Mouse (Mus musculus) spleen, postnatal 10 days (tissue): ENCODE results near the gene Lrrtm4.

ENCODE experiments used
- DNase-seq, 2 experiments: peaks; one replicate each; pipeline ENCODE4 v3.0.0; 2021 to 2022; ENCODE audit warnings: low spot score in 2 of 2

Gene Lrrtm4

GRCm38 (mm10) chr6:80018765-80019164 lies at the start of gene Lrrtm4:
TSS of gene Lrrtm4 (plus strand) at chr6:80018877.
- DNase-seq: no peak

DNA sequence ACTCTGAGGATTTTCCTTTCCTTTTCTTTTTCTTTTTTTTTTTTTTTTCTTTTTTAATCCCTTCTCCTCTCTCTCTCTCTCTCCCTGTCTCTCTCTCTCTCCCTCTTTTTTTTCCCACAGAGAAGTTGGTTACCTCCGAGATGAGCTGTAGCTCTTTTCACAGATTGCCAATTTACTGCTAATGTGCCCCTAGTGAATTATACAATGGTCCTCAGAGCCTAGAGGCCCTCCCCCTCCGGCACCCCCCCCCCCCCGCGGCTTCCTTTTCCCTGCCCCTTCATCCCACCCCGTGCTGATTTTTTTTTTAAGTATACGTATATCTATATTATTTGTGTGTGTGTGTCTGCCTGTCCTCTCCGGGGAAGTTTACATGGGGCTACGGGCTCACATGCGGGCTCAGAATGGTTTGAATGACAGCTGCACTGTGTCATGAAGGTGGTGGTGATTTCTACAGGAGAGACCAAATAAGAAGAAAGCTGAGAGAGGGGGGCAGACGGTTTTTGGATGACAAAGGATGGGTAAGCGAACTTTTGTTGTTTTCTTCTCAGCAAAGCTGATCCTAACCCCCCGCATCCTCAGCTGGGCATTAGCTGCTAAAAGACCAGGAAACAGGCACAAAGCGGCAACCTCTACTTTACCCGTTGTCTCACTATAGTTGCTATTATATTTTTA lies 648 bp downstream of the Lrrtm4 start:
- no peak for DNase-seq

DNA sequence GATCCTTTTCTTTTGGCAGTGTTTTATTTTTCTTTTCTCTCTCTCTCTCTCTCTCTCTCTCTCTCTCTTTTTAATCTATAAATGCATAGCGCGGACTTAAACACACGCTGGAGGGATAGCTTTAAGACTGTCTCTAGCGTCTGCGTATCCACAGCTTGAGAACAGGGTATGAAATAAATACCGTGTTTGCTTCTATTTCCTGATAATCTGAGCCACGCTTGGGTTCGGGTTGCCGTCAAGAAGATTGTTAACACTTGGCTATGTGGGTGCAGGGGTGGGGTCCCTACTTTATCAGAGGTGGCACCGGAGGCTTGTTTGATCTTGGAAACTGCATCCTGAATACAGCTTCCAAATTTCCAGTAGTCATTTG lies 1.2 kb downstream of the Lrrtm4 start:
- no peak for DNase-seq

GRCm38 (mm10) chr6:80056849-80057248 lies 38.2 kb downstream of the Lrrtm4 start:
- no peak for DNase-seq

GRCm38 (mm10) chr6:80078001-80078400 lies 59.3 kb downstream of the Lrrtm4 start:
- no peak for DNase-seq

DNA sequence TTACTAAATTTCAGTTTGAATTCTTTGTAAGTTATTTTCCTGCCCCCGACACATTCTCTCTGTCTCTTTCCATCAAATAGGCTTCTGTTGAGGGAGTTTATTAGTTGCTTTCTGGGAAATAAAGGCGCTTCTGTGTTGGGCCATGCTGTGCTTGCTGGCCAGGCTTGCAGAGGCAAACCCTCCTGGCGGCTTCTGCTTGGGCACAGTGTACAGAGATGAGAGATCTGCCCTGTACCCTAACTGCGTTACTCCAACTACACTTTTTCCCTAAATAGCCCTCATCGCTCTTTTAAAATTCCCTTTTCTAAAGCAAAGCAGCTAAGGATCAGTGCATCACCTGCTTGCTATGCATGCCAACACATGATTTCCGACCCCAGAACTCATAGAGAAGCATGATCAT lies 60.6 kb downstream of the Lrrtm4 start:
- DNase-seq: no peak

GRCm38 (mm10) chr6:80094909-80095308 lies 76.2 kb downstream of the Lrrtm4 start:
- no peak for DNase-seq

DNA sequence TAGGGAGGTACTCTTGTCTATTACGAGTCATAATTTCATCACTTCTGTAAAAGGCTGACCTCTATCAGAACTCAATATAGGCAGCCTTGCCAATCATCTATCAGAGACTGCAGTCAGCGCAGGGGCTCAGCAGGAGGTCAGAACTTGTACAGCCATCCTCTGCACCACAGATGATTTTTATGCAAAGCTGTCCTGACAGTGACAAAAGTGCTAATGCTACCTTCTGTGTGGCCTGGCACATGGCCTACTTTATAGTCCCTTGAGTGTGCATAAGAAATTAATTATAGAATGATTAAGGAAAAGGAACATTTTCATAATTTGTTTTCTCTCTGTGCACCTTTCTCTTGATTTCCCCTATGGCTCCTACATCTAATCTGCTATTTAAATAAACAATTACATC lies 86.7 kb downstream of the Lrrtm4 start:
- no peak for DNase-seq

GRCm38 (mm10) chr6:80105843-80106242 lies 87.2 kb downstream of the Lrrtm4 start:
- no peak for DNase-seq

DNA sequence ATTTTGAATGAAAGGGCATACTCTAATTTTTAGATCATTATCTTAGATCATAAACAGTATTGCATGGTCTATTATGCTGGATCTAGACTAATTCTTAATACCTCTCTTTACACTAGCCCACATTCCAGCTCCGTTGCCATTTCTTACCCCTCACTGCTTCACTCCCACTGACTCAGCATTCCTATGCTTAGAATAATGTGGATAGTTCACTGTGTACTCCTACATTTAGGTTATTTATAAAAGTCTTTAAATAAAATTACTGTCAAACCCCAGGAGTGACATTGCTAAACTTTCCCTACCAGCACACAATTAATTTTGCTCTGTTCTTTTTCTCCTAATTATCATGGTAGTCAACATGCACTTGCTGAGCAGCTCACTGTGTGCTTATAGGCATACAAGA lies 107.7 kb downstream of the Lrrtm4 start:
- DNase-seq: no peak

DNA sequence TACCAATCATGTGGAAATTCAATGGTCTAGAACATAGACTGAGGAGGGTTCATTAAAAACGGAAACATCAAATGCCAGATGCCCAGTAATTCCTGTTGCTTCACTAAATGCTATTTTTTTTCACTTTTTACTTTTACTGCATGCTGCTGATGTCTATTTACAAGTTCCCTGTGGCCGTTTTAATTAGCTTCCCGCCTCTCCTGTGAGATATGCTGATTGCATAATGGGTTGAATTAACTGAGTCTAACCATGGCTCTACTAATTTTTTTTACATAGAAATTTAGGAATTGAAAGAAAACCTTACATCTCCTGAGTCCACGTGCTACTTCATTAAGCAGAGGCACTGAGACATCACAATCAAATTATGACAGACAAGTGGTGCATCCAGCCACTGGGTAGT lies 143.9 kb downstream of the Lrrtm4 start:
- DNase-seq: no peak

DNA sequence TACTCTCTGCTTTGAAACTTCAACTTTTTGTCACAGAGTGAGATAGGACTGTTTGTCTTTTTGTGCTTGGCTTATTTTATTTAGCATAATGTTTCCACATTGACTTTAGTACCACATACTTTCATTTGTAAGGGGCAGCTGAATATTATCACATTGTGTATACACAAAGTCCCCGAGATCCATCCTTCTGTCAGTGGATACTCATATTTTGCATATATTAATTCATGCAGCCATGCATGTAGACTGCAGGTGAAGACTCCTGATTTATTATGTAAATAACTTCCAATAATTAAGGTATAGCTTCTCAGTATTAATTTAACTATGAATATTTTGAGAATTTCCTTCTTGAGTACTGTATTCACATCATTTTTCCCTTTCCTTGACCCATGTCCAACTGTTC lies 163.2 kb downstream of the Lrrtm4 start:
- DNase-seq: no peak

GRCm38 (mm10) chr6:80182353-80182752 lies 163.7 kb downstream of the Lrrtm4 start:
- DNase-seq: no peak

DNA sequence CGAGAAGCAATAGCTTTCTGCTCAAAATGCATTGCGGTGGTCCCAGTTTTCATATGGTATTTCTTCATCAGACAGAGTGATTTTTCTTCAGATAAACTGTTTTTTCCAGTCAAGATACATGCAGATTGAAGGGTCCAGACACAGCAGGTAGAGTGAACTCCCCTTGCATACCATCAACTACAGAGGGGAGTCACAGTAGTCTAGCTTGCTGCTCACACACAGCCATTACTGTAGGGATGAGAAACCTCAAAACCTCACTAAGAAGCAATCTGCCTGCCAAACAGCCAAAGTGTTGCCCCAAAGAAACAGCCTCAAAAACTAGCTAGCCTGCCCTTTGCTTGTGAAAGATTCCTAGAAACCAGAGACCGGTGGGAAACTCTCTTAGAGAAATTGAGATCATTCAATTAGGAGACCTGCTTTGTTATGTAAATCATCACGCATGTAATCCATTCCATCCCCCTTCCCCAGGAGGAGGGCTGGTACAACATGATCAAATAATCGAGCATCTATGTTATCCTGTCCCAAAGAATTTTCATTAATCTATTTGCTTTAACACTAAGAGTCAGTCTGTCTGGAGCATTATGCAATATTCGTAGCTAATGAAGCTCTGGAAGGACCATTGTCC lies 166.9 kb downstream of the Lrrtm4 start:
- no peak for DNase-seq

GRCm38 (mm10) chr6:80186791-80187190 lies 168.1 kb downstream of the Lrrtm4 start:
- DNase-seq: no peak

- DNase-seq: no peak
Measured at GRCm38 (mm10) chr6:80209476-80209875, 190.8 kb downstream of the Lrrtm4 start.

- DNase-seq: no peak
Measured at GRCm38 (mm10) chr6:80210281-80210680, 191.6 kb downstream of the Lrrtm4 start.

DNA sequence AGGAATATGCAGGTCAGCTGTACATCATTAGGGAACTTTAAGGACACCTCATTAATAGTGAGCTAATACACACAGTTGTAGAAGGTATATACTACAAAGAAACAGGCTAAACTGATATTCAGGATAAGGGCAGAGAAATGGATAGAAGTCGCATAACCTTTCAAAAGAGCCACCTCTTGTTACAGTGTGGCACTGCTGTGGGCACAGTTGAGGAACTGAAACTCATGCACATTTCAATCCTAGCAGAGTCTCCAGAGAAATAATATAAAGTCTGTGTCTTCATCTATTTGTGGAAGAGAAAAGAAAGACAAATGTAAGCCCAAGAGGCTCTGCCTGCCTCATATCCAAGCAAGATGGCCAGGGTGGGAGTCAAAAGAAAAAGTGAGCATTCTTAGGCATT lies 242.9 kb downstream of the Lrrtm4 start:
- DNase-seq: no peak

DNA sequence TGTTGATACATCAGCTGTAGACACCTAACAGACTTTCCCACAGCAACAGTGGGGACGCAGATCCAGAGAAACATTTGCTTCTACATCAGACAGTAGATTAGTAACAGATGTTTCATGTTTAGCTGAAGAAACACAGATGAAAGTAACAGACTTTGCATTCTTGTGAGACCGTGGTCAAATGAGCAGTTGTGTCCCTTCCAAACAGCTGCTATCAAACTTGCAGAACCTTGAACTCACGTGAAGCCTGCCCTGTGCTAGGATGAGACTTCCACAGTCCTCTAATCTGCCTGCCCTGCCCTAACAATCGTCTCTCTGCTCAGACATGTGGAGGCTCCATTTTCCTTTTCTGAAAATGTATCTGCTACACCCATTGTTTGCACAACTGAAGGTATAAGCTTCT lies 245.3 kb downstream of the Lrrtm4 start:
- DNase-seq: no peak

DNA sequence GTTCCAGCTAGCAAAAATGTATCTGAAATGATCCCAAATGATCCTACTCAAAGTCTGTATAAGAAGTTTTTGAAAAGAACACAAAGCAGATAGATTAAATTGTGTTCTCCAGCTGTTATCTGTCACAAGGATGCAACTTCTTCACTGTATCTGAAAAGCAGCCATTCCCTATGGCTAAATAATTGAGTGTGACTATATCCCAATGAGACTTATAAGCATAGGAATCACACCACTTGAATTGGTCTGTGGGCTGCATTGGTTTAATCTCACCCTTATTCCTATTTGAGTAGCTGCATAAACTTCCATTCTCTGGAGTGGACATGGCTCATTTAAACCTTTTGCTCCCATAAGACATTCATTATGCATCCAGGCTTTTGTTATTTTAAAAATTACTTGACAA lies 245.9 kb downstream of the Lrrtm4 start:
- no peak for DNase-seq

- no peak for DNase-seq
Measured at GRCm38 (mm10) chr6:80265746-80266145, 247.1 kb downstream of the Lrrtm4 start.

- no peak for DNase-seq
Measured at GRCm38 (mm10) chr6:80286968-80287367, 268.3 kb downstream of the Lrrtm4 start.

DNA sequence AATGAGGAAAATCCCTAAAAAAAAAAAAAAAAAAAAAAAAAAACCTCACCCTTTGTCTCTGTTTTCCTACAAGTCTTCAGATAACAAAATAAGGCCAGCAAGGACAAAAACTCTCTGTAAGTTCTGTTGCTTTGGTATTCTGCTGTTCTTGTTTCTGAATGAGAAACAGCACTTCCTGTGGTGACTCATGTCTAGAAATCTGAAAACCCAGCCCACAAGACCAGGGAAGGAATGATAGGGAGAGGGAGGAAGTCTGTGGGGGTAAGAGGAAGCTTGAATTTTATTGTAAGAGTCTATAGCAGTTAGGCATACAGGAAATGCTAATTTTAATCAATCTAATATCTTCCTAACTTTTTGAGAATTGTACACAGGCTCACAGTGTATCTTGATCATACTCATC lies 283.2 kb downstream of the Lrrtm4 start:
- DNase-seq: no peak

GRCm38 (mm10) chr6:80303568-80303967 lies 284.9 kb downstream of the Lrrtm4 start:
- no peak for DNase-seq
